Mouse (Mus musculus) hindbrain, embryonic 11.5 days (tissue): Measurements from ENCODE around the gene Tekt3. TPM values are rescaled to one million over a fixed set of nuclear protein-coding genes. Genes with fewer than 3 reads are reported as not detected.

ENCODE experiments used
- ATAC-seq: fragments of 200-750 bp; cut with Nextera tagmentation; 2 replicates; pipeline ENCODE4 v1.8.0; 2017; ENCODE audit warnings: mild to moderate bottlenecking, moderate TSS enrichment, moderate library complexity; ENCODE audit not compliant: low FRiP score
- DNase-seq: peaks from one replicate; pipeline ENCODE4 v3.0.0-alpha.2; 2015; ENCODE audit warnings: low spot score
- H3K27ac ChIP-seq: fragments of 300-500 bp; sonication (generic); 2 replicates; pipeline ENCODE4 v1.5.1; 2014; ENCODE audit warnings: mild to moderate bottlenecking, low read depth, low read length
- H3K27me3 ChIP-seq: fragments of 300-500 bp; sonication (generic); 2 replicates; pipeline ENCODE4 v1.6.1; 2014; ENCODE audit warnings: mild to moderate bottlenecking, low read length, moderate library complexity, mixed read lengths; ENCODE audit not compliant: control insufficient read depth, insufficient read depth
- H3K36me3 ChIP-seq: fragments of 300-500 bp; sonication (generic); 2 replicates; pipeline ENCODE4 v1.6.1; 2014; ENCODE audit warnings: mild to moderate bottlenecking, low read length, moderate library complexity, mixed read lengths; ENCODE audit not compliant: control insufficient read depth, insufficient read depth
- H3K4me1 ChIP-seq: fragments of 300-500 bp; sonication (generic); replicated peaks from 2 replicates; pipeline ENCODE4 v1.6.1; 2014; ENCODE audit warnings: low read length, mixed read lengths; ENCODE audit not compliant: control insufficient read depth, insufficient read depth
- H3K4me2 ChIP-seq: fragments of 300-500 bp; sonication (generic); replicated peaks from 2 replicates; pipeline ENCODE4 v1.6.1; 2014; ENCODE audit warnings: mild to moderate bottlenecking, low read depth, low read length
- H3K4me3 ChIP-seq: fragments of 300-500 bp; sonication (generic); 2 replicates; pipeline ENCODE4 v1.5.1; 2014; ENCODE audit warnings: low read depth, low read length
- H3K9ac ChIP-seq: fragments of 300-500 bp; sonication (generic); 2 replicates; pipeline ENCODE4 v1.6.1; 2014; ENCODE audit warnings: low read depth, low read length
- H3K9me3 ChIP-seq: fragments of 300-500 bp; sonication (generic); 2 replicates; pipeline ENCODE4 v1.6.1; 2016; ENCODE audit warnings: low read length; ENCODE audit not compliant: control insufficient read depth
- WGBS: fragments of 180-500 bp; shearing (Covaris S2); extraction: QIAGEN DNeasy Blood & Tissue Kit; methylation state at CpG from one replicate; pipeline ENCODE4 v1.1.7; 2014; 5-methylcytosine and 5-hydroxymethylcytosine counted together
- polyA plus RNA-seq: library from polyadenylated mRNA; unstranded; fragments of >200 nt; fragmentation: Nextera tagmentation; extraction: Ambion mirVana; gene quantifications from 2 replicates; pipeline ENCODE4 v1.2.1, GENCODE M21; 2014

Gene Tekt3
- polyA plus RNA-seq, 1 experiment from 2014 or later, result 0.12 TPM

GRCm38 (mm10) chr11:63050362-63050932, 11.0 kb upstream of the Tekt3 start:
- 93% methylated on average over 6 of the region's 6 CpGs for WGBS

DNA sequence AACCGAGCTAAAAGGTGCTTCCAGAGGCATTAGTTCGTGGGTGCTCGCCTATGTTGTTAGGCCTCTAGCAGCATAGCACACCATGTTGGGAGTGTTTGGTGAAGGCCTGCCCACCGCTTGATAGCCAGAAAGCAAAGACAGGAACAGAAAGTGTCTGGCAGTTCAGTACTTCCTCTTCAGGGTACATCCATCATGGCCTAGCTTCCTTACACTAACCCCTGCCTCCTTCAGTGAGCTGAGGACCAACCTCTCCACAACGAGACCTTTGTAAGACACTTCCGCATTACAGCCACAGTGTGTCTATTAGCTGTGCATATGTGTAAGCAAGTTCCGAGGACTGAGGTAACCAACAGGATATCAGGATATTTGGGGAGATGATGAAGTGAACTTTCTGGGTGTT, 10.4 kb upstream of the Tekt3 start:
- Histone ChIP-seq H3K4me3 (no peak overlapping the region), H3K27me3 (no peaks in the 10 kb centered on the region), H3K9me3 (no peaks in the 10 kb centered on the region), H3K4me2 (no peak overlapping the region), H3K9ac (no peak overlapping the region), H3K36me3 (no peaks in the 10 kb centered on the region), H3K27ac (no peak overlapping the region), H3K4me1 (no peaks in the 10 kb centered on the region)
- 94% methylated on average over 7 of the region's 7 CpGs for whole genome bisulfite sequencing
- DNase-seq (no peak), ATAC-seq (no peak)

More at GRCm38 (mm10) chr11:63050362-63050932, 11.0 kb upstream of the Tekt3 start:
- Histone ChIP-seq H3K27me3 (no peaks in the 10 kb centered on the region), H3K27ac (no peak overlapping the region), H3K9me3 (no peaks in the 10 kb centered on the region), H3K4me1 (no peaks in the 10 kb centered on the region), H3K4me2 (no peak overlapping the region), H3K9ac (no peak overlapping the region), H3K36me3 (no peaks in the 10 kb centered on the region), H3K4me3 (no peak overlapping the region)
- ATAC-seq, result no peak
- DNase-seq, result no peak

DNA sequence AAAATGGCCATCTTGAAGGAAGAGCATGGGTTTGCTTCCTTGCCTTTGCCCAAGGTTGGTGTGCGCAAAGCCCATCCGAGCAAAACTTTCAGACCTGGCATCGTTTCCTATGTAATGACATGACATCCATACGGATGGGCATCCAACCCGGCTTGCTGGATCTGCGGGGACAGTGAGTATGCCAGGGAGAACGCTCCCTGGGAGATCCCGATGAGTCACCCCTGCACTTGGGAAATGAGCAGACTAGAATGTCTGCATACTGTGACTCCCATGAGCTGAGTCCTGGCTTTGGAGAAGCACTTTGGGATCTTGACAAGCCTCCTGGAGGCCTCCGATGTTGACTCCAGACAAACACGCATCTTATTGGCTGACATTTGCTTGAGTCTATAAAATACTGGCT, 9.5 kb upstream of the Tekt3 start:
- 94% methylated on average over 10 of the region's 10 CpGs for WGBS
- H3K9me3 ChIP-seq, result no peaks in the 10 kb centered on the region
- H3K4me3 ChIP-seq, result no peak overlapping the region
- H3K9ac ChIP-seq, result no peak overlapping the region
- no peaks in the 10 kb centered on the region for H3K36me3 ChIP-seq
- DNase-seq (no peak), ATAC-seq (no peak)
- H3K4me1 ChIP-seq, result no peaks in the 10 kb centered on the region
- no peak overlapping the region for H3K4me2 ChIP-seq
- no peak overlapping the region for H3K27ac ChIP-seq
- no peaks in the 10 kb centered on the region for H3K27me3 ChIP-seq

- H3K4me3 ChIP-seq, result no peak overlapping the region
- H3K36me3 ChIP-seq, result no peaks in the 10 kb centered on the region
- ATAC-seq, result no peak
- no peaks in the 10 kb centered on the region for H3K27me3 ChIP-seq
- H3K27ac ChIP-seq, result no peak overlapping the region
- no peak overlapping the region for H3K4me2 ChIP-seq
- DNase-seq, result no peak
- H3K9me3 ChIP-seq, result no peaks in the 10 kb centered on the region
- H3K9ac ChIP-seq, result no peak overlapping the region
- 91% methylated on average over 7 of the region's 7 CpGs for WGBS
- H3K4me1 ChIP-seq, result no peaks in the 10 kb centered on the region
Observed at GRCm38 (mm10) chr11:63055596-63055995, 5.9 kb upstream of the Tekt3 start.

- no peak for ATAC-seq
- Histone ChIP-seq H3K4me2 (no peak overlapping the region), H3K36me3 (no peaks in the 10 kb centered on the region), H3K9ac (no peak overlapping the region), H3K27me3 (no peaks in the 10 kb centered on the region), H3K27ac (no peak overlapping the region), H3K4me3 (no peak overlapping the region), H3K9me3 (no peaks in the 10 kb centered on the region), H3K4me1 (no peaks in the 10 kb centered on the region; the same call in 1 of the 2 replicates)
- no peak for DNase-seq
- WGBS, result 75% methylated on average over 5 of the region's 5 CpGs
Observed at GRCm38 (mm10) chr11:63058375-63058952, 3.0 kb upstream of the Tekt3 start.

GRCm38 (mm10) chr11:63059911-63060310, 1.5 kb upstream of the Tekt3 start:
- Histone ChIP-seq H3K4me2 (no peak overlapping the region), H3K36me3 (no peaks in the 10 kb centered on the region), H3K4me1 (no peaks in the 10 kb centered on the region; the same call in 1 of the 2 replicates), H3K9me3 (no peaks in the 10 kb centered on the region), H3K4me3 (no peak overlapping the region), H3K27ac (no peak overlapping the region), H3K27me3 (no peaks in the 10 kb centered on the region), H3K9ac (no peak overlapping the region)
- 81% methylated on average over 1 of the region's 1 CpGs for WGBS
- DNase-seq, result no peak
- ATAC-seq, result no peak

DNA sequence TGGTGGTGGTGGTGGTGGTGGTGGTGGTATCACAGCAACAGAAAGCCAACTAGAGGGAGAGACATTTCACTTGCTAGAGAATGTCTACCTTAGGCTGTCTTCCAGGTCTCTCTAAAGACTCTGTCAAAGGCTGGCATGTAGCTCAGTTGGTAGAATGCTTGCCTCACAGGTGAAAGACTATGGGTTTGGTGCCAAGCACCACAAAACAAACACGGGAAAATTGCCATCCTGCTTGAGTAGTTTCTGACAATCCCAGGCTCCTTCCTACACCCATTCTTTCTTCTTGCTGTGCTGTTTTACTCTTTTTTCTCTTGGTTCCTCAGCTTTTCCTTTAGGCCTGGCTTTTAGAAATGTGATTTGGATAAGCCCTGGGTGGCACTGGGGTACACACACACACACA, 5.1 kb downstream of the Tekt3 start:
- Histone ChIP-seq H3K9me3 (no peaks in the 10 kb centered on the region), H3K4me1 (no peaks in the 10 kb centered on the region; the same call in 1 of the 2 replicates), H3K36me3 (no peaks in the 10 kb centered on the region), H3K4me3 (no peak overlapping the region), H3K27me3 (no peaks in the 10 kb centered on the region), H3K9ac (no peak overlapping the region), H3K27ac (no peak overlapping the region), H3K4me2 (no peak overlapping the region)
- DNase-seq (no peak), ATAC-seq (no peak)
- WGBS, result 78% methylated on average over 1 of the region's 1 CpGs

GRCm38 (mm10) chr11:63070081-63070480, 8.6 kb downstream of the Tekt3 start:
- DNase-seq (no peak), ATAC-seq (no peak)
- no peak overlapping the region for H3K4me3 ChIP-seq
- no peak overlapping the region for H3K27ac ChIP-seq
- WGBS, result 89% methylated on average over 17 of the region's 17 CpGs
- no peaks in the 10 kb centered on the region for H3K9me3 ChIP-seq
- no peak overlapping the region for H3K9ac ChIP-seq
- H3K4me1 ChIP-seq, result no peaks in the 10 kb centered on the region
- H3K4me2 ChIP-seq, result no peak overlapping the region
- H3K36me3 ChIP-seq, result no peaks in the 10 kb centered on the region
- H3K27me3 ChIP-seq, result no peaks in the 10 kb centered on the region

DNA sequence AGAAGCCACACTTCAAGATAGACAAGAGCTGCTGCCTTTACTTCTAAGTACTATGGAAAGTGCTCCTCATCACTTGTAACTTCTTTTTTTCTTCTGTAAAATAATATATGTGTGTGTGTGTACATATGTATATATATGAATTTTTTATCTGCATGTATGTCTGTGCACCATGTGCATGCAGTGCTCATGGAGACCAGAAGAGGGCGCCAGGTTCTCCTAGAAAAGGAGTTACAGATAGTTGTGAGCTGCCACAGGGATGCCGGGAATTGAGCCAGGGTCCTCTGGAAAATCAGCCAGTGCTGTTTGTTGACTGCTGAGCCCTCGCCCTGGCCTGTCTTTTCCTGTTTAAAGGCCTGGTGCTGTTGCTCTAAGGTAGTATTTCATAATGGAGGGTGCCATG, 23.1 kb downstream of the Tekt3 start:
- ATAC-seq (no peak), DNase-seq (no peak)
- H3K36me3 ChIP-seq, result no peaks in the 10 kb centered on the region
- H3K4me2 ChIP-seq, result no peak overlapping the region
- peaks cover 4% of the 10 kb centered on the region; the same call in 1 of the 2 replicates for H3K9me3 ChIP-seq
- H3K4me3 ChIP-seq, result no peak overlapping the region
- no peak overlapping the region for H3K27ac ChIP-seq
- no peaks in the 10 kb centered on the region for H3K27me3 ChIP-seq
- WGBS, result 84% methylated on average over 3 of the region's 3 CpGs
- H3K4me1 ChIP-seq, result no peaks in the 10 kb centered on the region
- no peak overlapping the region for H3K9ac ChIP-seq
